Mouse (Mus musculus): ENCODE measurements around the gene Gins2.

Gene Gins2

GRCm38 (mm10) chr8:120565151-120565711 lies 23.9 kb downstream of the Gins2 start:
- no peak for DNase-seq (ENCODE audit: low spot score in 2 of 2)

DNA sequence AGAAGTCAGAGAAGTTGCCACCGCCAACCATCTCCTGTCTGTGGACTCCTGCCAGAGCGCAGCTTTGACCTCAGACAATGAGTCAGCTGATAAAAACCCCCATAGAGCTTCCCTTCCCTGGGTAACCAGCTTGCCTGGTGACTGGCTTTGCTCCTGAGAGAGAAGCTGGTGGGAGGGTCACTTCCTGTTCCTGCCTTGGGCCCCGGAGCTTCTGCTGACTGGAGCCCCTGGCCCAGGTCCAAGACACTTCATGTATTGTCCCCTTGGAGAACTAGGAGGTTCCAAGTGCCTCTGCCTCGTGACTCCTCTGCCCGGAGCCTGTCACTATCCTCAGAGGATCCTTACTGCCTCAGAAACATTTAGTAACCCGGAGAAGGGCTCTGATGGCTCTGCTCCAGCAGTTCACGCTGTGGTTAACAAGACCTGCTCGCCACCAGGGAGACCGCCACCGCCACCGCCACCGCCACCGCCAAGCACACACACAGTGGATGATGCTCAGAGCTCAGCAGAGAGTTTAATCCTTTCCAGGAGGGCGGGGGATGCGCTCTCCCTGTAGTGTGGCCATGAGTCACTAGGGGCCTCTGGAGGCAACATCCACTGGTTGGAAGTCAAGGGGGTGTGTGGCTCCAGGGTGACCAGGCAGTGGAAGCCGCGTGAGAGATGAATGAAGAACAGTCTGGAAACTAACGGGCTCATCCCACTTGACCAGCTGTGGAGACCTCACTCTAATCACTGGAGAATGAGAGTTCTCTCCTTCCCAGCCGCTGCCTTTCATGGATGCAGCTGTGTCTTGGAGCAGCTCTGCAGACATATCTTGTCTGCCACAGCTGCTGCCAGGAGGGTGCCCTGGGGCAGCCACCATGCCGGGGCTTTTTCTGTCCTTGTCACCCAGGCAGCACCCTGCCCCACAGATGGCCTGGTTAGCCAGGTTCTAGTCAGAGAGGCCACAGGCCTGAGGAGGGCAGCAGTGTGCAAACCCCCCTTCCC lies 25.0 kb downstream of the Gins2 start:
- peak; percentile 78 to 84 for DNase-seq (ENCODE audit: low spot score in 2 of 2)

DNA sequence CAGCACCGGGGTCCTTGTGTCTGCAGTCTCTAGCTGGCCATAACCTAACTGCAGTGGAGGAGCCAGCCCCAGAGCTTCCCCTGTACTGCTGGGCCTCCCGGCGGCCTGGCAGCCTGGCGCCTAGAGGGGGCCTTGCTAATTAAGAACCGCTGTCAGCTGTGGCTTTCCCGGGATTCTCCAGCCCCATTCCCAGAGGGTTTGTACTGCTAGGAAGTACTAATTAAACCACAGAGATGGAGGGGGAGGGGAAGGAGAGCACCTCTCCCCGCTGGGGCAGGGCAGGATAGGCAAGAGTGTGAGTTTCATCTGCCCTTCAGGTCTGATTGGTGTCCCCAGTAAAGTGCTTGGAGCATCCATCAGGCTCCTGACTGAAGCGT lies 25.8 kb downstream of the Gins2 start:
- DNase-seq (ENCODE audit: low spot score in 2 of 2): no peak

DNA sequence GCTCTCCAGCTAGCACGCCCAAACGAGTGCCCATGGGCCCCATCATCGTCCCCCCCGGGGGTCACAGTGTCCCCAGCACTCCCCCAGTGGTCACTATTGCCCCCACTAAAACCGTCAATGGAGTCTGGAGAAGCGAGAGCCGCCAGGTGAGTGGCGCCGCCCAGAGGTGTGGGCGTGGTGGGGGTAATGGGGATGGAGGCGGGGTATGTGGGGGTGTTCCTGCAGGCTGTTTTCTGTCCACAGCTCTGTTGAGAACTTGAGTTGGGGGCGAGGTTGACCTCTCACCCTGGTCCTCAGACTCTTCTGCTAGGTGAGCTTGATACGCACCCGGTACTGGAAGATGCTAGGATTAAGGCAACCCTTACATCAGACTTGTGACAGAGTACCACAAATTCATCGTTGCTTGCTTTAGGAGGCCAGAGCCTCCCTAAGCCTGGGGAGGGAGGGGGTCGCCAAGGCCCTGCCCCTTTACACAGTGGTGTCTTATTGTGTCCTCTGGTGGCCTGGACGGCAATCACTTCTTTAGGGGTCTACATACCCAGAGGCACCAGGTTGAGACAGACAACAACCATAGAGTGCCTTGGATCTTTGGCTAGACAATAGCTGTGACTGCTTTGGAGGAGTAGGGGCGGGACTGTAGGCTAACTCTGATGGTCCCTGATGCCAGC lies 26.3 kb downstream of the Gins2 start:
- no peak for DNase-seq (ENCODE audit: low spot score in 2 of 2)

GRCm38 (mm10) chr8:120561539-120562435 lies 27.3 kb downstream of the Gins2 start:
- DNase-seq (ENCODE audit: low spot score in 2 of 2): no peak

DNA sequence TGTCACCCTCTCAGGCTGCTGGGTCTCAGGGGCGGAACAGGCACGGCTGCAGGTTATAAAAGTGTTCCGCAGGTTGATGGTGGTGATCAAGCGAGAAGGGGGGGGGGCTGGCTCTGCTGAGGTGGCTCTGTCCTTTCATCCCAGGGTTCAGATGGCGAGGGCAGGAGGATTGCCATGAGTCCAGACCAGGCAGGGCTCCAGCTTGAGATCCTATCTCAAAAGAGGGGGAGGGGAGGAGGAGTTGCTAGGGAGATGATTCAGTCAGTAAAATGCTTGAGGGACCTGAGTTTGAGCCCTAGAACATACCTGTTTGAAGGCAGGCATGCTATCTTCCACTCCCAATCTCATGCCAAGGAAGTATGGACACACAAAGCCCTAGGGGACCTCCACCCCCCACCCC lies 28.6 kb downstream of the Gins2 start:
- no peak for DNase-seq (ENCODE audit: low spot score in 2 of 2)

- DNase-seq (ENCODE audit: low spot score in 2 of 2): no peak
Measured at GRCm38 (mm10) chr8:120559654-120560053, 29.4 kb downstream of the Gins2 start.

- no peak for DNase-seq (ENCODE audit: low spot score in 2 of 2)
Measured at GRCm38 (mm10) chr8:120558162-120558561, 30.9 kb downstream of the Gins2 start.

DNA sequence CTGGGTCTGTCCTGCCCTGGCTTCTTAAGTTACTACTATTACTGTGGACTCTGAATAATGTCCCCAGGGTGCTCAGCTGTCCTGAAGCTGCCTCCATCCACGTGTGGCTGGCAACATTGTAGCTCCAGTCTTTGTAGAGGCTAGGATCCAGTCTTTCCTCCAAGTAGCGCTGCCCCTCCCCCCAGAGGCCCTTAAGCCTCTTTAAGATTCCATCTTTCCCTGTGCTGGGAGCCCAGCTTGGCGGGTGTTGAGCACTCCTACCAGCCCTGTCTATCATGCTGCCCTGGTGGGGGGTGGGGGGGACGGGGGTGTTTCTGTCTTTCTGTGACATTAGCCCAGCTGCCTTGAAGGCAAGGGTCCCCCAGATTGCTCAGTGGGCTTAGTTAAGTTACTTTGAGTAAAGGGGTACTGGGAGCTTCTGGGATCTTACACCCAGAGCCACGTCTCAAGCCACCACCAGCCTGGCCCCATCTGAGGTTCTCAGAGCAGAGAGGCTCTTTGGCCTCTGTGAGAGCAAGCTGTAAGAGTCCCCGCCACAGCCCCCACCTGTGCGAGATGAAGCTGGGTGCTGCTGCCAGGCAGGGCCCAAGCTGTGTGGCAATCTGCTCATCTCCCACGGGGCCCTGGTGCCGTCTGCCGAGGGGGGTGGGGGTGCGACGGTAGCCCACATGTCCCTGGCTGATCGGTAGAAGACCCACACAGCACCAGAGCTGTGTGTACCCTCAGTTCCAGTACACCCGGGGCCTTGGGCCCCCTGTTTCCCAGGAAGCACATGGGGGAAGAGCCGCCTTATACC lies 31.7 kb downstream of the Gins2 start:
- DNase-seq (ENCODE audit: low spot score in 2 of 2): no peak

GRCm38 (mm10) chr8:120556198-120556892 lies 32.8 kb downstream of the Gins2 start:
- no peak for DNase-seq (ENCODE audit: low spot score in 2 of 2)

GRCm38 (mm10) chr8:120554466-120555039 lies 34.6 kb downstream of the Gins2 start:
- no peak for DNase-seq (ENCODE audit: low spot score in 2 of 2)

GRCm38 (mm10) chr8:120553441-120554123 lies 35.5 kb downstream of the Gins2 start:
- DNase-seq (ENCODE audit: low spot score in 2 of 2): no peak

DNA sequence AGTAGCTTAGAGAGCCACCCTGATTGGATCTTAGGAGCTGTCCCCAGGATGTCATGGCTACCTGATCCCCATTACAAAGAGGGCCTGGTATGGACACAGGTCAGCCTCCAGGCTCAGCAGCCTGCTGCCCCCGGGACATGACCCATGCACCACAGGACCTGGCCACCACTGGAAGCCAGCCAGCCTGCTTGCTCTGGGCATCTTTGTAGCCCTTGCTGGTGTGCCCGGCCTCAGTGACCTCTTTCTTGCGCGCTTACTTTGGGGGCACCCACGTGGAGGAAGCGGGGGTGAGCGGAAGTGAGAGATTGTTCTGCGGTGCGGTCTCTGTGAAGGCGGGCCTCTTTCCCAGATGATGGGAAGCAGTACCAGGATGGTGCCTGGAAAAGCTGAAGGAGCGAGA lies 36.6 kb downstream of the Gins2 start:
- DNase-seq (ENCODE audit: low spot score in 2 of 2): no peak

GRCm38 (mm10) chr8:120551677-120551980 lies 37.5 kb downstream of the Gins2 start:
- DNase-seq (ENCODE audit: low spot score in 2 of 2): no peak

- no peak for DNase-seq (ENCODE audit: low spot score in 2 of 2)
Measured at GRCm38 (mm10) chr8:120550937-120551676, 38.0 kb downstream of the Gins2 start.

- DNase-seq (ENCODE audit: low spot score in 2 of 2): no peak
Measured at GRCm38 (mm10) chr8:120550430-120550829, 38.7 kb downstream of the Gins2 start.

DNA sequence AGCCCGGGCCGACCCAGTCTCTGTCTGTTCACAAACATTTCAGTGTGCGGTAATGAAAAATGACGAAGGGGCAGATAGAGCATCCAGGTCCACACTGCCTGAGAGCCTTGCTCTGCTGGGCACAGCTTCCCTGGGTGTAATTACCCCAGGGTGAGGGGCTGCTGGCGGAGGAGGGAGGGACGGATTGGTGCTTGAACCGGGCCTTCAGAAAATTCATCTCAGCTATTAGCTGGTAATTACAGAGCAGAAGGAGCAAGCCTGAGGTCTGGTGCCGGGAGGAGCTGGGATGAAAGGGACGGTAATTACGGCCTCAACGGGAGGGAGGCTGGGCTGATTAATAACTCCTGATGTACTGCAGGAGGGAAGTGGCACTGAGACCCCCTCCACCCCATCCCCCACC lies 39.2 kb downstream of the Gins2 start:
- DNase-seq (ENCODE audit: low spot score in 2 of 2): no peak

GRCm38 (mm10) chr8:120549321-120549921 lies 39.7 kb downstream of the Gins2 start:
- DNase-seq (ENCODE audit: low spot score in 2 of 2): no peak

Measured in urinary bladder, postnatal 4 days (tissue).